Mouse (Mus musculus) kidney, embryonic 15.5 days (tissue): ENCODE results near the gene Csde1. TPM values are rescaled to one million over a fixed set of nuclear protein-coding genes. Genes with fewer than 3 reads are reported as not detected.

Experiments used
- ATAC-seq: fragments of 200-750 bp; cut with Nextera tagmentation; replicated peaks from 2 replicates; pipeline ENCODE4 v1.8.0; 2017; ENCODE audit warnings: moderate TSS enrichment; ENCODE audit not compliant: low FRiP score
- H3K27ac ChIP-seq: fragments of 300-500 bp; sonication (generic); 2 replicates; pipeline ENCODE4 v1.5.1; 2015; ENCODE audit warnings: mild to moderate bottlenecking, inconsistent platforms
- H3K27me3 ChIP-seq: fragments of 300-500 bp; sonication (generic); 2 replicates; pipeline ENCODE4 v1.6.1; 2015; ENCODE audit warnings: inconsistent platforms
- H3K36me3 ChIP-seq: fragments of 300-500 bp; sonication (generic); 2 replicates; pipeline ENCODE4 v1.6.1; 2015; ENCODE audit warnings: inconsistent platforms
- H3K4me1 ChIP-seq: fragments of 300-500 bp; sonication (generic); 2 replicates; pipeline ENCODE4 v1.6.1; 2015; ENCODE audit warnings: inconsistent platforms
- H3K4me2 ChIP-seq: fragments of 300-500 bp; sonication (generic); 2 replicates; pipeline ENCODE4 v1.6.1; 2015; ENCODE audit warnings: moderate library complexity, mild to moderate bottlenecking, inconsistent platforms
- H3K4me3 ChIP-seq: fragments of 300-500 bp; sonication (generic); replicated peaks from 2 replicates; pipeline ENCODE4 v1.5.1; 2015; ENCODE audit warnings: mild to moderate bottlenecking, inconsistent platforms
- H3K9ac ChIP-seq: fragments of 300-500 bp; sonication (generic); 2 replicates; pipeline ENCODE4 v1.6.1; 2015; ENCODE audit warnings: mild to moderate bottlenecking, inconsistent platforms
- H3K9me3 ChIP-seq: fragments of 300-500 bp; sonication (generic); replicated peaks from 2 replicates; pipeline ENCODE4 v1.6.1; 2016; ENCODE audit warnings: inconsistent platforms
- WGBS: fragments of 180-500 bp; shearing (Covaris S2); methylation state at CpG from one replicate; pipeline ENCODE4 v1.1.7; 2015; ENCODE audit warnings: mixed read lengths; 5-methylcytosine and 5-hydroxymethylcytosine counted together
- polyA plus RNA-seq: library from polyadenylated mRNA; unstranded; fragments of >200 nt; fragmentation: Nextera tagmentation; extraction: Ambion mirVana; gene quantifications from 2 replicates; pipeline ENCODE4 v1.2.1, GENCODE M21; 2015

Csde1 gene
- polyA plus RNA-seq, 1 experiment from 2014 or later = 358 TPM

- Histone ChIP-seq H3K9ac (peak overlapping the region; percentile 59; the same call in 1 of the 2 replicates), H3K27ac (peak overlapping the region; percentile 35; the same call in 1 of the 2 replicates), H3K4me1 (peaks cover 11% of the 10 kb centered on the region), H3K27me3 (no peaks in the 10 kb centered on the region), H3K36me3 (no peaks in the 10 kb centered on the region), H3K4me3 (peak overlapping the region; percentile 64), H3K4me2 (peak overlapping the region; percentile 86), H3K9me3 (no peaks in the 10 kb centered on the region)
- WGBS = under 1% methylated on average over 14 of the region's 14 CpGs
- ATAC-seq = peak; percentile 49
Measured at GRCm38 (mm10) chr3:103101909-103102308, 81.7 kb downstream of the Csde1 start.

- peaks cover 11% of the 10 kb centered on the region for H3K4me1 ChIP-seq
- peak within 1 kb of the TSS; percentile 86 for H3K4me2 ChIP-seq
- no peaks in the 10 kb centered on the region for H3K27me3 ChIP-seq
- no peaks in the 10 kb centered on the region for H3K9me3 ChIP-seq
- peak within 1 kb of the TSS; percentile 64 for H3K4me3 ChIP-seq
- peak within 1 kb of the TSS; percentile 35; the same call in 1 of the 2 replicates for H3K27ac ChIP-seq
- ATAC-seq = peak; percentile 99
- 1% methylated on average over 72 of the region's 72 CpGs for WGBS
- H3K9ac ChIP-seq = peak within 1 kb of the TSS; percentile 59
- no peaks in the 10 kb centered on the region for H3K36me3 ChIP-seq
Measured at GRCm38 (mm10) chr3:103102454-103103390, 82.5 kb downstream of the Csde1 start, which contains the start of gene Dennd2c. TSS of gene Dennd2c (plus strand) at chr3:103102604.

Other genes starting within 250 kb of the Csde1 start
- gene Tshb, start 237.7 kb upstream of the Csde1 start, polyA plus RNA-seq = 0.05 and 0.06 TPM in 2 replicates
- gene Sycp1, start 84.3 kb upstream of the Csde1 start, polyA plus RNA-seq = 0.14 TPM in 1 of 2 replicates, not detected in the other
- 0.12 and 0.13 TPM in 2 replicates for gene Nr1h5, start 56.3 kb upstream of the Csde1 start, polyA plus RNA-seq
- gene Sike1, start 24.7 kb upstream of the Csde1 start, polyA plus RNA-seq = 57.0 and 57.6 TPM in 2 replicates
- 107 and 111 TPM in 2 replicates for gene Nras, start 37.9 kb downstream of the Csde1 start, polyA plus RNA-seq
- 0.70 and 1.9 TPM in 2 replicates for gene Ampd1, start 53.6 kb downstream of the Csde1 start, polyA plus RNA-seq
- 4.2 and 4.4 TPM in 2 replicates for gene Dennd2c, start 82.2 kb downstream of the Csde1 start, polyA plus RNA-seq
- 189 and 197 TPM in 2 replicates for gene Bcas2, start 151.2 kb downstream of the Csde1 start, polyA plus RNA-seq